Mouse (Mus musculus): Measurements from ENCODE around the gene Epm2a.
A peak's percentile ranks its signal among the peaks of the same experiment; 100 is the strongest.

Gene Epm2a

DNA sequence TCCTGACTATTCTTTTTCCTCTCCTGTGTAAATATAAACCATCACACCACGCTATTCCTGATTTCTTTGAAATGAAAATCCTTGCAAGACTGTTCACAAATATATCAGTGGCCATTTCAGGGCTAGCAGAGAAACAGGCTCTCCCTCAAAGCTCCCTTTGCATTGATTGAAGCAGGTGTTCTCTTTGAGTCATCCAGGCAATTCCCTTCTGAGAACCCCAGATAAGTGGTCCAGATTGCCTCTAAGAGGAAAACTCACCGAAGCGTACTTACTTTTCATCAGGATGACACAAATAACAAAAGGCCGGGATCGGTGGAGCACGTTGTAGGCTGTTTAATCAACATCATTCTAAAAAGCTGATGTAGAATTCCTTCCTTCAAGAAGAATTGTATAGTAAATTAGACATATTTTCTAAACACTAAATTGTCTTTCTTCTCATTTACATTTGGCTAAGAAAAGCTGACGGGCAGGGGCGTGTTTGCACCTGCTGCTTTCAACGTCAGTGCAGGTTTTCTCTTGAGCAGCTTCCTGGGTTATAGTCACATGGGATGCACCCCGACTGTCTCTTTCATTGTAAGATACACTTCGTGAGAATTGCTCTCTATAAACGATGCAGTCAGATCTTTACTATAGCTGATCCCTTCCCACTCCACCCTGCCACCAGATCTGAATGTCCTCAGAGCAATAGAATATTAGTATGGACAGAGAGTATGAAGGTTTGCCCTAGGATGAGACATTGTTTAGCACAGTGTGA lies 86.0 kb downstream of the Epm2a start:
- DNase-seq (ENCODE audit: low read depth): no peak

DNA sequence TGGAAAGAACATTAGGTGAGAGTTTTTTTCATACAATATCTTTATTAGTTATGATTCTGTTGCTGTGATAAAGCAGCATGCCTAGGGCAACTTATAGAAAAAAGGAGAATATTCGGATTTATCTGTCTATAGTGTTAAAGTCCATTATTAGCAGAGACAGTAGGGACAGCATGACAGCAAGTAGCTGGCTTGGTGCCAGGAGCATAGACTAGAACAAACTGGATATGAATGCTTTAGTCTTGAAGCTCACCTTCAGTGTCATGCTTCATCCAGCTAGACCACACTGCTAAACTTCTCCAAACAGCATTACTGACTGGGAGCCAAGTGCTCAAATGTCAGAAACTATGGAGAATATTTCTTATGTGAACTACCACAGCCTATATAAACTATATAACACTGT lies 93.8 kb downstream of the Epm2a start:
- no peak for DNase-seq (ENCODE audit: low read depth)

GRCm38 (mm10) chr10:11438461-11438860 lies 95.3 kb downstream of the Epm2a start:
- DNase-seq (ENCODE audit: low read depth): no peak

DNA sequence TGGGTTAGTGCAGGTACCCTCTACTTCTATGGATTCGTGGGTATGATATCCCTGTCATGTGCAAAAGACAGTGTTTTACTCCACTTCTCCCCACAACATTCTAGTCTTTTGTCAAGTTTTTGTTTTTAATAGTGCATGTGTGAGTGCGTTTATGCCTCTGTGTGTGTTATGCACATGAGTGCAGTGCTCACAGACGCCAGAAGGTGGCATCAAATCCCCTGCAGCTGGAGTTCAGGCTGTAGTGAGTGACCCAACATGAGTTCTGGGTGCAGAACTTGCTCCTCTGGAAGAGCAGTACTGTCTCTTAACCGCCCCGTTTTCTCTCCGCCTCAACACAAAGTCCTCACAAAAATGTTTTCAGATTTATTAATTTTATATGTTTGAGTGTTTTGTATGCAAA lies 96.1 kb downstream of the Epm2a start:
- no peak for DNase-seq (ENCODE audit: low read depth)

DNA sequence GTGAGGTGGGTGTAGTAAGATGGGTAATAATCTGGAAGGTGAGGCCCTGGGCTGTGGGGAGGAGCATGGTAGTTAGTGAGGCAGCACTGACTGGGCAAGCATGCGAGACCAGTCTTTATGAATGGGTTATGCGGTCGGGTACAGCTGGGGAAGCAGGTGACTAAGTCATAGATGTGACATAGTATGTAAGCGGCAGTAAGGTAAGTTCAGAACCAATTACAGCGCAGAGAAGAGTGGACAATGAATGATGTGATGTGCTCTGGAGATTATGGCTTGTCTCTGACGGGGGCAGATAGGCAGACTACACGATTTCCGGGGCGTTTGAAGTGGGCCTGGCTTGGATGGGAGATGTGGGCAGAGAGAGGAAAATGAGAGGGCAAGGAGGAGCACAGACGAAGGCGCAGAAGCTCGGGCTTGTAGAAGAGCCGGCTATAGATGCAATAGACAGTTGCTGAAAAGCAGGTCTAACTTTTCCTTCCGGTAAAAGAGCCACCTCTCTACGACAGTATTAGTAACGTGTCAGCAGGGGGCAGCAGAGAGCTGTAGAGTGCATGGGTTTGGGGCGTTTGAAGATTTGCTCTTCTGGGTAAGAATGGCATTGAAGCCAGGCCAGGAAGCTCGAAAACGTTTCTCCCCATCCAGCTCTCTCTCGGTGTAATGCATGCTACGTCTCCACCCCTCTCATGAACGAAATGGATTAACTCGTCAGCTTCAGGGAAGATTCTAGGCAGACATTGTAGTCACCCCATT lies 106.5 kb downstream of the Epm2a start:
- peak; percentile 53 for DNase-seq (ENCODE audit: low read depth)

DNA sequence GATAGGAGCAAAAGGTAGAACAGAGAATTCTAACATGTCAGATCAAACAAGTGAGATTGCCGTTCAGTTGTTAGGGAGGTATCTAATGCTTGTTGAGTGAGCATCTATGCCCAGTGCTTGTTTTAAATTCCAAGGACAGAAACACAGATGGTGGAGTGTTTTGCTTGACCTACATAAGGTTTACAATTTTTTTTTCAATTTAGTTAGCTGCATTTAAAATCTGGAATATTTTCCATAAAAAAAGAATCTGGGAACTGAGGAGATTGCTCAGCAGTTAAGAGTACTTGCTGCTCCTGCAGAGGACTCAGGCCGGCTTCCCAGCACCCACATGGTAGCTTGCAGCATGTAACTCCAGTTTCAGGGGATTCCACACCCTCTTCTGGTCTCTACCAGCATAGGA lies 109.3 kb downstream of the Epm2a start:
- DNase-seq (ENCODE audit: low read depth): no peak

- no peak for DNase-seq (ENCODE audit: low read depth)
Measured at GRCm38 (mm10) chr10:11457445-11457844, 114.2 kb downstream of the Epm2a start.

DNA sequence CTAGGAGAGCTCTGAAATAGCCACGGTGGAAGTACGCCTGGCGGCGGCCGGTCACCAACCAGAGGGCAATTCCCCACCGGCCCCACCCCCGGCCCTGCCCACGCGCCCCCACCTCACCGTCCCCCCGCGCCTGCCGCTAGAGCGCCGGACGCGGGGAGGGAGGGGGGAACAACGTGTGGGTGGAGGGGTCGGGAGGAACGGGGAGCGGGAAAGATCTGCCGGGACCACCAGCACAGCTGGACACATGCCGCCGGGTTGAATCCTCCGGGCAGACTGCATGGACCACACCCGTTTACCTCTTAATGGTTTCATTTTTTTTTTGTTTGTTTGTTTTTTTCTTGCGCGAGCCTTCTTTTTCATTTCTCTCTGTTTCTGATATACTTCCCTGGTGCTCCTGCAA lies 148.8 kb downstream of the Epm2a start:
- DNase-seq (ENCODE audit: low read depth): peak; percentile 99
